Mouse (Mus musculus): ENCODE results near the gene Wdr37. TPM values are rescaled to one million over a fixed set of nuclear protein-coding genes. Genes with fewer than 3 reads are reported as not detected.

Gene Wdr37
- polyA plus RNA-seq, 1 experiment from 2014 or later, result 20.6 TPM

- Histone ChIP-seq H3K27me3 (ENCODE audit: control insufficient read depth, insufficient read depth, low read length) (no peaks in the 10 kb centered on the region), H3K9ac (ENCODE audit: low read length) (no peak overlapping the region), H3K36me3 (ENCODE audit: control insufficient read depth, insufficient read depth) (peaks cover 39% of the 10 kb centered on the region), H3K27ac (ENCODE audit: low read length) (no peak overlapping the region), H3K4me2 (ENCODE audit: low read depth, low read length) (no peak overlapping the region), H3K9me3 (replicated peaks; ENCODE audit: control insufficient read depth, low read length) (no peaks in the 10 kb centered on the region), H3K4me1 (ENCODE audit: control insufficient read depth, insufficient read depth, low read length) (0 out of 2 replicates have a peak, but pooled peaks cover 3% of the 10 kb centered on the region), H3K4me3 (ENCODE audit: low read length) (no peak overlapping the region)
- no peak for ATAC-seq (replicated peaks; ENCODE audit: extremely low read depth, insufficient read depth, low FRiP score)
- WGBS, result 83% methylated on average over 7 of the region's 7 CpGs
Observed at GRCm38 (mm10) chr13:8831546-8832251, 40.0 kb downstream of the Wdr37 start.

GRCm38 (mm10) chr13:8830696-8831095, 41.0 kb downstream of the Wdr37 start:
- no peak overlapping the region for H3K9ac ChIP-seq (ENCODE audit: low read length)
- no peaks in the 10 kb centered on the region for H3K9me3 ChIP-seq (replicated peaks; ENCODE audit: control insufficient read depth, low read length)
- H3K27ac ChIP-seq (ENCODE audit: low read length), result no peak overlapping the region
- H3K4me3 ChIP-seq (ENCODE audit: low read length), result no peak overlapping the region
- no peak for ATAC-seq (replicated peaks; ENCODE audit: extremely low read depth, insufficient read depth, low FRiP score)
- H3K27me3 ChIP-seq (ENCODE audit: control insufficient read depth, insufficient read depth, low read length), result no peaks in the 10 kb centered on the region
- H3K36me3 ChIP-seq (ENCODE audit: control insufficient read depth, insufficient read depth), result peaks cover 32% of the 10 kb centered on the region
- H3K4me2 ChIP-seq (ENCODE audit: low read depth, low read length), result no peak overlapping the region
- H3K4me1 ChIP-seq (ENCODE audit: control insufficient read depth, insufficient read depth, low read length), result 0 out of 2 replicates have a peak, but pooled peaks cover 3% of the 10 kb centered on the region

- Histone ChIP-seq H3K4me3 (ENCODE audit: low read length) (no peak overlapping the region), H3K4me1 (ENCODE audit: control insufficient read depth, insufficient read depth, low read length) (0 out of 2 replicates have a peak, but pooled peaks cover 3% of the 10 kb centered on the region), H3K9ac (ENCODE audit: low read length) (no peak overlapping the region), H3K9me3 (replicated peaks; ENCODE audit: control insufficient read depth, low read length) (no peaks in the 10 kb centered on the region), H3K36me3 (ENCODE audit: control insufficient read depth, insufficient read depth) (peaks cover 25% of the 10 kb centered on the region), H3K4me2 (ENCODE audit: low read depth, low read length) (no peak overlapping the region), H3K27me3 (ENCODE audit: control insufficient read depth, insufficient read depth, low read length) (no peaks in the 10 kb centered on the region), H3K27ac (ENCODE audit: low read length) (no peak overlapping the region)
- ATAC-seq (replicated peaks; ENCODE audit: extremely low read depth, insufficient read depth, low FRiP score), result no peak
- 72% methylated on average over 5 of the region's 5 CpGs for WGBS
Observed at GRCm38 (mm10) chr13:8829784-8830183, 41.9 kb downstream of the Wdr37 start.

GRCm38 (mm10) chr13:8828946-8829345, 42.8 kb downstream of the Wdr37 start:
- no peak overlapping the region for H3K9ac ChIP-seq (ENCODE audit: low read length)
- no peak overlapping the region for H3K4me2 ChIP-seq (ENCODE audit: low read depth, low read length)
- H3K27me3 ChIP-seq (ENCODE audit: control insufficient read depth, insufficient read depth, low read length), result no peaks in the 10 kb centered on the region
- no peak for ATAC-seq (replicated peaks; ENCODE audit: extremely low read depth, insufficient read depth, low FRiP score)
- no peak overlapping the region for H3K27ac ChIP-seq (ENCODE audit: low read length)
- H3K9me3 ChIP-seq (replicated peaks; ENCODE audit: control insufficient read depth, low read length), result no peaks in the 10 kb centered on the region
- peaks cover 18% of the 10 kb centered on the region for H3K36me3 ChIP-seq (ENCODE audit: control insufficient read depth, insufficient read depth)
- no peak overlapping the region for H3K4me3 ChIP-seq (ENCODE audit: low read length)
- 0 out of 2 replicates have a peak, but pooled peaks cover 2% of the 10 kb centered on the region for H3K4me1 ChIP-seq (ENCODE audit: control insufficient read depth, insufficient read depth, low read length)
- 89% methylated on average over 1 of the region's 1 CpGs for whole genome bisulfite sequencing

- H3K27me3 ChIP-seq (ENCODE audit: control insufficient read depth, insufficient read depth, low read length), result no peaks in the 10 kb centered on the region
- no peaks in the 10 kb centered on the region for H3K9me3 ChIP-seq (replicated peaks; ENCODE audit: control insufficient read depth, low read length)
- H3K9ac ChIP-seq (ENCODE audit: low read length), result no peak overlapping the region
- H3K36me3 ChIP-seq (ENCODE audit: control insufficient read depth, insufficient read depth), result peaks cover 36% of the 10 kb centered on the region
- ATAC-seq (replicated peaks; ENCODE audit: extremely low read depth, insufficient read depth, low FRiP score), result no peak
- H3K4me2 ChIP-seq (ENCODE audit: low read depth, low read length), result no peak overlapping the region
- no peak overlapping the region for H3K27ac ChIP-seq (ENCODE audit: low read length)
- no peak overlapping the region for H3K4me3 ChIP-seq (ENCODE audit: low read length)
- WGBS, result 63% methylated on average over 8 of the region's 8 CpGs
- H3K4me1 ChIP-seq (ENCODE audit: control insufficient read depth, insufficient read depth, low read length), result no peaks in the 10 kb centered on the region
Observed at GRCm38 (mm10) chr13:8823546-8823945, 48.2 kb downstream of the Wdr37 start.

- no peak for ATAC-seq (replicated peaks; ENCODE audit: extremely low read depth, insufficient read depth, low FRiP score)
- Histone ChIP-seq H3K9ac (ENCODE audit: low read length) (no peak overlapping the region), H3K9me3 (replicated peaks; ENCODE audit: control insufficient read depth, low read length) (no peaks in the 10 kb centered on the region), H3K4me1 (ENCODE audit: control insufficient read depth, insufficient read depth, low read length) (no peaks in the 10 kb centered on the region), H3K36me3 (ENCODE audit: control insufficient read depth, insufficient read depth) (peaks cover 38% of the 10 kb centered on the region), H3K27ac (ENCODE audit: low read length) (no peak overlapping the region), H3K27me3 (ENCODE audit: control insufficient read depth, insufficient read depth, low read length) (no peaks in the 10 kb centered on the region), H3K4me2 (ENCODE audit: low read depth, low read length) (no peak overlapping the region), H3K4me3 (ENCODE audit: low read length) (no peak overlapping the region)
- 84% methylated on average over 6 of the region's 6 CpGs for WGBS
Observed at GRCm38 (mm10) chr13:8823120-8823519, 48.6 kb downstream of the Wdr37 start.

GRCm38 (mm10) chr13:8822201-8822600, 49.5 kb downstream of the Wdr37 start:
- H3K9me3 ChIP-seq (replicated peaks; ENCODE audit: control insufficient read depth, low read length), result no peaks in the 10 kb centered on the region
- no peak overlapping the region for H3K4me3 ChIP-seq (ENCODE audit: low read length)
- no peak overlapping the region for H3K9ac ChIP-seq (ENCODE audit: low read length)
- H3K4me2 ChIP-seq (ENCODE audit: low read depth, low read length), result no peak overlapping the region
- H3K27me3 ChIP-seq (ENCODE audit: control insufficient read depth, insufficient read depth, low read length), result no peaks in the 10 kb centered on the region
- H3K4me1 ChIP-seq (ENCODE audit: control insufficient read depth, insufficient read depth, low read length), result no peaks in the 10 kb centered on the region
- H3K27ac ChIP-seq (ENCODE audit: low read length), result no peak overlapping the region
- no peak for ATAC-seq (replicated peaks; ENCODE audit: extremely low read depth, insufficient read depth, low FRiP score)
- 91% methylated on average over 4 of the region's 4 CpGs for WGBS
- peaks cover 43% of the 10 kb centered on the region for H3K36me3 ChIP-seq (ENCODE audit: control insufficient read depth, insufficient read depth)

- no peak overlapping the region for H3K27ac ChIP-seq (ENCODE audit: low read length)
- no peak overlapping the region for H3K4me2 ChIP-seq (ENCODE audit: low read depth, low read length)
- peaks cover 13% of the 10 kb centered on the region for H3K36me3 ChIP-seq (ENCODE audit: control insufficient read depth, insufficient read depth)
- H3K27me3 ChIP-seq (ENCODE audit: control insufficient read depth, insufficient read depth, low read length), result no peaks in the 10 kb centered on the region
- ATAC-seq (replicated peaks; ENCODE audit: extremely low read depth, insufficient read depth, low FRiP score), result no peak
- no peak overlapping the region for H3K4me3 ChIP-seq (ENCODE audit: low read length)
- 0 out of 2 replicates have a peak, but pooled peaks cover 3% of the 10 kb centered on the region for H3K4me1 ChIP-seq (ENCODE audit: control insufficient read depth, insufficient read depth, low read length)
- WGBS, result 89% methylated on average over 2 of the region's 2 CpGs
- H3K9ac ChIP-seq (ENCODE audit: low read length), result no peak overlapping the region
- H3K9me3 ChIP-seq (replicated peaks; ENCODE audit: control insufficient read depth, low read length), result no peaks in the 10 kb centered on the region
Observed at GRCm38 (mm10) chr13:8805931-8806330, 65.8 kb downstream of the Wdr37 start.

- H3K4me1 ChIP-seq (ENCODE audit: control insufficient read depth, insufficient read depth, low read length), result 0 out of 2 replicates have a peak, but pooled peaks cover 3% of the 10 kb centered on the region
- H3K9me3 ChIP-seq (replicated peaks; ENCODE audit: control insufficient read depth, low read length), result no peaks in the 10 kb centered on the region
- H3K9ac ChIP-seq (ENCODE audit: low read length), result no peak overlapping the region
- ATAC-seq (replicated peaks; ENCODE audit: extremely low read depth, insufficient read depth, low FRiP score), result no peak
- peaks cover 11% of the 10 kb centered on the region for H3K36me3 ChIP-seq (ENCODE audit: control insufficient read depth, insufficient read depth)
- no peak overlapping the region for H3K4me2 ChIP-seq (ENCODE audit: low read depth, low read length)
- no peaks in the 10 kb centered on the region for H3K27me3 ChIP-seq (ENCODE audit: control insufficient read depth, insufficient read depth, low read length)
- no peak overlapping the region for H3K4me3 ChIP-seq (ENCODE audit: low read length)
- H3K27ac ChIP-seq (ENCODE audit: low read length), result no peak overlapping the region
- WGBS, result 75% methylated on average over 6 of the region's 6 CpGs
Observed at GRCm38 (mm10) chr13:8800576-8800975, 71.1 kb downstream of the Wdr37 start.

Measured in heart, embryonic 16.5 days (tissue).